Mouse (Mus musculus): ENCODE results near the gene Ccdc61.

Gene Ccdc61

GRCm38 (mm10) chr7:18858310-18858916 is 51.8 kb downstream of the Ccdc61 start:
- DNase-seq (ENCODE audit: low spot score): no peak

- DNase-seq (ENCODE audit: low spot score): no peak
These were observed 61.8 kb downstream of the Ccdc61 start for GRCm38 (mm10) chr7:18848395-18848794.

GRCm38 (mm10) chr7:18844811-18845210 is 65.4 kb downstream of the Ccdc61 start:
- DNase-seq (ENCODE audit: low spot score): no peak

- DNase-seq (ENCODE audit: low spot score): no peak
These were observed 69.0 kb downstream of the Ccdc61 start for GRCm38 (mm10) chr7:18841174-18841567.
